ENCODE assay signal across 14 mouse cellular contexts in the genomic region with DNA sequence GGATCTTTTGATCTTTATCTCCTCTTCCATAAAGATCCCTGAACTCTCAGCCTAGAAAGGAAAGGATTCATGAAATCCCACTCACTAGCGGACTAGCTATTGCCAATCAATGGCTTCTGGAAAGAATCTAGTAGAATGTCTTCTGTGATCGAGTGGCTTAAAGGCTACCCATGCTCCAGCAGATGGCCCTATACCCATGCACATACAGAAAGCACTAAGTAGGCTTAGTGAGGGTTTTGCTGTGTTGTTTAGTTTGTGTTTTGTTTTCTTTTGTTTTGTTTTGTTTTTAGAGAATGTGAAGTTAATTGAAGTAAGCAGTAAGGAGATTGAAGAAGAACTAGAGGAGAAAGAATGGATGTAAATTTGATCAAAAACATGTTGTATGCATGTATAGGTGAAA.
DNase-seq lines count a peak whose midpoint lies in the region; ATAC-seq and TF ChIP-seq lines count a peak whose summit lies in the region.
"Had no signal": no experiment of that assay in that cellular context is flagged by ENCODE, and none has a peak within 500 bp of the region (broad histone marks: within the 10 kb centered on the region; RNA-seq: fewer than 3 reads in every experiment).

No protein-coding gene starts in this region.

- whole genome bisulfite sequencing in lung, adult 2 months, result 83% methylated on average over 2 of the region's 2 CpGs

- intact Hi-C loops in heart, postnatal 36 days (cut with DNase I), result no loop called here

- no peak for ATAC-seq in CD4-positive, CD25-positive, alpha-beta regulatory T cell, adult 4 months
- ATAC-seq: forebrain, embryonic 13.5 days; midbrain, embryonic 13.5 days had no signal

- no peaks in the 10 kb centered on the region for H3K4me1 ChIP-seq in lung, adult 2 months (ENCODE audit: control insufficient read depth, insufficient read depth, low read length)
- H3K4me1 ChIP-seq: embryonic facial prominence, embryonic 10.5 days; forebrain, embryonic 13.5 days; liver, embryonic 15.5 days; midbrain, embryonic 13.5 days; neural tube, embryonic 13.5 days had no signal

- 0 out of 2 replicates have a peak, but pooled peaks have one; percentile 5 for TF ChIP-seq CTCF in lung, adult 2 months (IDR thresholded peaks at IDR 0.05; ENCODE audit: insufficient read depth, low read length)

- peak; percentile 17 for DNase-seq in CD4-positive, CD25-positive, alpha-beta regulatory T cell, adult 2 months (ENCODE audit: low read depth, low spot score)
- DNase-seq in heart, postnatal 4 days, result peak; percentile 23
- no peak for DNase-seq in heart, postnatal 36 days
- no peak for DNase-seq in lung, adult 2 months
- no peak for DNase-seq in lung, postnatal 10 days
- DNase-seq in lung, postnatal 36 days, result peak; percentile 51
- no peak for DNase-seq in testis, postnatal 14 days (ENCODE audit: low spot score)
- DNase-seq: thymus, postnatal 4 days had no signal

- no peak overlapping the region for H3K4me3 ChIP-seq in lung, adult 2 months (replicated peaks; ENCODE audit: extremely low read depth, low read depth, low read length)
- H3K4me3 ChIP-seq: embryonic facial prominence, embryonic 10.5 days; forebrain, embryonic 13.5 days; liver, embryonic 15.5 days; midbrain, embryonic 13.5 days; neural tube, embryonic 13.5 days had no signal

- TF ChIP-seq POLR2A in lung, adult 2 months (IDR thresholded peaks at IDR 0.05; ENCODE audit: borderline replicate concordance, extremely low read depth, low read depth, low read length), result no peak

Comparison
In these comparisons a context has a peak if more than half of its experiments do, and no peak if none do; other contexts are left out.
1. DNase-seq: peak in CD4-positive, CD25-positive, alpha-beta regulatory T cell, adult 2 months (single experiment), heart, postnatal 4 days (single experiment) and lung, postnatal 36 days (single experiment); none in heart, postnatal 36 days (0 of 2), lung, adult 2 months (single experiment), lung, postnatal 10 days (single experiment) and testis, postnatal 14 days (single experiment).